Mouse (Mus musculus) bone marrow, adult 2 months (tissue): ENCODE measurements around the gene Cul4a.
A peak's percentile ranks its signal among the peaks of the same experiment; 100 is the strongest.

Experiments
- CTCF ChIP-seq: fragments of 200-500 bp; IDR thresholded peaks from 2 replicates; pipeline ENCODE4 v1.5.1; 2011; ENCODE audit warnings: low read length, control low read depth; ENCODE audit not compliant: control insufficient read depth, insufficient read depth
- POLR2A ChIP-seq: fragments of 200-500 bp; IDR thresholded peaks from 2 replicates; pipeline ENCODE4 v1.6.1; 2011; ENCODE audit warnings: low read depth, mild to moderate bottlenecking, control low read depth, low read length, borderline replicate concordance; ENCODE audit not compliant: control insufficient read depth

GRCm38 (mm10) chr8:13104691-13105086, 732 bp upstream of the Cul4a start:
- TF ChIP-seq POLR2A (peak; percentile 78; the same call in 1 of the 2 replicates), CTCF (no peak)
